Mouse (Mus musculus) megakaryocyte, embryonic 14.5 days (primary cell): Measurements from ENCODE around the gene Gng12.

Experiments used
- FLI1 ChIP-seq: IDR thresholded peaks from 2 replicates; pipeline ENCODE4 v1.6.1; 2012; ENCODE audit warnings: low read length, inconsistent platforms, mixed read lengths
- GATA1 ChIP-seq: IDR thresholded peaks from 3 replicates; pipeline ENCODE4 v1.6.1; 2012; ENCODE audit warnings: mixed read lengths, low read length, inconsistent platforms, borderline replicate concordance

DNA sequence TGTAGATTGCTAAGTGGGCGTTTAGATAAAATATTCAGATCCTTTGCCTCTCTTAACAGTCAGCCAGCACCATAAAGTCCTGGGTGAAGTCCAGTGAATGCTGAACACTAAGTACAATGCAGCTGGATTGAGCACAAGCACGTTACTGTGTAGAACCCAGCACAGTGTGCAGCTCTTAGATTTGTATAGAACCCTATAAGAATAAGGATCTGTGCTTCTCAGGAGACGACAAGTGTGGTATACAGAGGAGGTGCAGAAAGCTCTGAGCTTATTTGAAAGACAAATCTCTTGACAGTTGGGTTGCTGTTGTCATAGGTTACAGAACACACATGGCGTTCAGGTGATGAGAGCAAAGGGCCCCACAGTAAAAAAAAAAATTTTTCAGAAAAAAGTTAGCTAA, 1.8 kb downstream of the Gng12 start:
- TF ChIP-seq GATA1: no peak
- no peak for TF ChIP-seq FLI1
